Mouse (Mus musculus) layer of hippocampus, adult 18-20 months (tissue): ENCODE results near the gene Sesn3. TPM values are rescaled to one million over a fixed set of nuclear protein-coding genes. Genes with fewer than 3 reads are reported as not detected.

ENCODE experiments used
- DNase-seq, 2 experiments: peaks; one replicate each; pipeline ENCODE4 v3.0.0; 2022; ENCODE audit warnings: low spot score in 2 of 2
- total RNA-seq, 2 experiments: library from RNA; stranded (reverse); gene quantifications; 2 replicates each; pipeline ENCODE4 v1.2.3; 2021

Gene Sesn3
- total RNA-seq, 2 experiments from 2014 or later = 77.5 to 87.8 TPM

- DNase-seq = no peak
Measured at GRCm38 (mm10) chr9:14350787-14351186, 75.9 kb downstream of the Sesn3 start.

GRCm38 (mm10) chr9:14352337-14352736 is 77.5 kb downstream of the Sesn3 start:
- DNase-seq = no peak

GRCm38 (mm10) chr9:14354852-14355251 is 80.0 kb downstream of the Sesn3 start:
- DNase-seq = no peak

- DNase-seq = no peak
Measured at GRCm38 (mm10) chr9:14357033-14357432, 82.2 kb downstream of the Sesn3 start.

GRCm38 (mm10) chr9:14362068-14362768 is 87.4 kb downstream of the Sesn3 start:
- DNase-seq = no peak

GRCm38 (mm10) chr9:14363540-14363939 is 88.7 kb downstream of the Sesn3 start:
- DNase-seq = no peak

GRCm38 (mm10) chr9:14364719-14365118 is 89.9 kb downstream of the Sesn3 start:
- DNase-seq = no peak

- DNase-seq = no peak
Measured at GRCm38 (mm10) chr9:14365481-14366125, 90.7 kb downstream of the Sesn3 start.

GRCm38 (mm10) chr9:14367850-14368249 is 93.0 kb downstream of the Sesn3 start:
- DNase-seq = no peak

- DNase-seq = no peak
Measured at GRCm38 (mm10) chr9:14369271-14369670, 94.4 kb downstream of the Sesn3 start.

GRCm38 (mm10) chr9:14372440-14372839 is 97.6 kb downstream of the Sesn3 start:
- DNase-seq = no peak

GRCm38 (mm10) chr9:14376149-14376548 is 101.3 kb downstream of the Sesn3 start:
- DNase-seq = peak in 1 of 2 experiments; percentile 70

GRCm38 (mm10) chr9:14378151-14378550 is 103.3 kb downstream of the Sesn3 start:
- no peak for DNase-seq

- DNase-seq = no peak
Measured at GRCm38 (mm10) chr9:14379769-14380385, 105.0 kb downstream of the Sesn3 start.

- peak; percentile 68 to 86 for DNase-seq
Measured at GRCm38 (mm10) chr9:14380386-14381285, 105.8 kb downstream of the Sesn3 start.

GRCm38 (mm10) chr9:14381353-14382055 is 106.6 kb downstream of the Sesn3 start, which contains the start of gene Endod1:
Endod1 (minus strand) TSS chr9:14381507.
- DNase-seq = peak in 1 of 2 experiments; percentile 62

GRCm38 (mm10) chr9:14382256-14382791 is 107.5 kb downstream of the Sesn3 start:
- DNase-seq = no peak
